Mouse (Mus musculus) E14TG2a.4 (cell line): Measurements from ENCODE around the gene Trappc5.

ENCODE experiments used
- H3K27me3 ChIP-seq: 2 replicates; pipeline ENCODE4 v1.6.1; 2014; ENCODE audit warnings: low read length, control low read depth; ENCODE audit not compliant: insufficient read depth
- H3K36me3 ChIP-seq: 2 replicates; pipeline ENCODE4 v1.6.1; 2014; ENCODE audit warnings: low read length, control low read depth; ENCODE audit not compliant: insufficient read depth
- H3K4me1 ChIP-seq: replicated peaks from 2 replicates; pipeline ENCODE4 v1.6.1; 2014; ENCODE audit warnings: low read depth, low read length, control low read depth
- H3K4me3 ChIP-seq: replicated peaks from 2 replicates; pipeline ENCODE4 v1.5.1; 2014; ENCODE audit warnings: mild to moderate bottlenecking, low read length
- H3K9me3 ChIP-seq: 2 replicates; pipeline ENCODE4 v1.6.1; 2014; ENCODE audit warnings: low read length, control low read depth
- CTCF ChIP-seq: conservative IDR thresholded peaks from 2 replicates; pipeline ENCODE4 v1.5.1; 2014; ENCODE audit warnings: low read length
- NANOG ChIP-seq: IDR thresholded peaks from 2 replicates; pipeline ENCODE4 v1.6.1; 2014; ENCODE audit warnings: borderline replicate concordance, low read length, mixed read lengths
- POU5F1 ChIP-seq: IDR thresholded peaks from 2 replicates; pipeline ENCODE4 v1.6.1; 2014; ENCODE audit warnings: low read length, borderline replicate concordance

The Trappc5 gene

DNA sequence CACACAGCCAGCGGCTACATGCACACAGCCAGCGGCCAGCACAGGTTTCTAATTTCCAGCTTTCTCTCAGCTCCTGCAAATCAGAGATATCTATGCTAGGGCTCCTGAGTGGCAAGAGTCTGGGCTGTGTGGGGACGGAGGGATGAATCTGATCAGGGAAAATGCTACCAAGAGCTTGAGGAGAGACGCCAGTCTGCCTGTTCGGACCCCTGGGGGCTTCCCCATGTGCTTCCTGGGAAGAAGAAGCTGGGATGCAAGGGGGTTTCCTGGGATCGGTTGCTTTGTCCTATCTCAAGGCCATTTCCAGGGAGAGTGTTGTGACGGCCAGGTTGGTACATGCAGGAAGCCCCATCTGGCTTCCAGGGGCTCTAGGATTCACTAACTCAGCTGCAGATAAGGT is 31.5 kb downstream of the Trappc5 start:
- Histone ChIP-seq H3K4me1 (no peaks in the 10 kb centered on the region), H3K36me3 (no peaks in the 10 kb centered on the region), H3K27me3 (no peaks in the 10 kb centered on the region), H3K9me3 (peaks cover 12% of the 10 kb centered on the region), H3K4me3 (no peak overlapping the region)
- TF ChIP-seq NANOG (no peak), CTCF (no peak), POU5F1 (no peak)

- Histone ChIP-seq H3K9me3 (no peaks in the 10 kb centered on the region; the same call in 1 of the 2 replicates), H3K4me1 (no peaks in the 10 kb centered on the region), H3K27me3 (no peaks in the 10 kb centered on the region), H3K36me3 (no peaks in the 10 kb centered on the region), H3K4me3 (no peak overlapping the region)
- TF ChIP-seq NANOG (no peak), POU5F1 (no peak), CTCF (no peak)
Measured at GRCm38 (mm10) chr8:3710312-3710711, 34.2 kb downstream of the Trappc5 start.

DNA sequence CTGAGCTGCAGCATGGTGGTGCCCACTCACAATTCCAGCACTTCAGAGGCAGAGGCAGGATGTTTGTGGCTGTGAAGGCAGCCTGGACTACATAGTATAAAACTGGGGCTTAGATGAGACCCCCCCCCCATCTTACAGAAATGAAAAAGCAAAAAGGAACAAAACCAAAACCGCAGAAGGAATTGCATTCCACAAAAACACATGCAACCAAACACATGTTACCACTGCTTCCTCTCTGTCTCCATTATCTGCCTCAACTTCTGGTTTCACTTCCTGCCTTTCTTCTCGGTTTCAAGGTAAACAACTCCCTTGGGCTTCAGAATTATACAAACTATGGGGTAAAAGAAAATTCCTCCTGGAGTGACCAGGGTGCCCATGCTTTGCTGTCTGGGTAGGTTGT is 35.5 kb downstream of the Trappc5 start:
- no peaks in the 10 kb centered on the region for H3K36me3 ChIP-seq
- TF ChIP-seq CTCF: no peak
- TF ChIP-seq NANOG: no peak
- TF ChIP-seq POU5F1: no peak

GRCm38 (mm10) chr8:3717321-3717954 is 41.3 kb downstream of the Trappc5 start:
- Histone ChIP-seq H3K4me3 (no peak overlapping the region), H3K9me3 (no peaks in the 10 kb centered on the region), H3K36me3 (no peaks in the 10 kb centered on the region), H3K27me3 (no peaks in the 10 kb centered on the region; the same call in 1 of the 2 replicates), H3K4me1 (no peaks in the 10 kb centered on the region; the same call in 1 of the 2 replicates)
- TF ChIP-seq POU5F1 (no peak), NANOG (no peak), CTCF (no peak)

More for the DNA sequence above, 35.5 kb downstream of the Trappc5 start:
- Histone ChIP-seq H3K9me3 (no peaks in the 10 kb centered on the region; the same call in 1 of the 2 replicates), H3K4me1 (no peaks in the 10 kb centered on the region), H3K27me3 (no peaks in the 10 kb centered on the region), H3K4me3 (no peak overlapping the region)

GRCm38 (mm10) chr8:3718559-3718958 is 42.5 kb downstream of the Trappc5 start:
- Histone ChIP-seq H3K9me3 (no peaks in the 10 kb centered on the region), H3K27me3 (no peaks in the 10 kb centered on the region; the same call in 1 of the 2 replicates), H3K4me3 (no peak overlapping the region), H3K4me1 (no peaks in the 10 kb centered on the region; the same call in 1 of the 2 replicates), H3K36me3 (no peaks in the 10 kb centered on the region)
- TF ChIP-seq NANOG: no peak
- TF ChIP-seq POU5F1: no peak
- TF ChIP-seq CTCF: peak; percentile 99

- H3K27me3 ChIP-seq: no peaks in the 10 kb centered on the region; the same call in 1 of the 2 replicates
- H3K9me3 ChIP-seq: no peaks in the 10 kb centered on the region
- TF ChIP-seq CTCF: no peak
- no peak for TF ChIP-seq POU5F1
- no peak for TF ChIP-seq NANOG
- H3K4me1 ChIP-seq: no peaks in the 10 kb centered on the region; the same call in 1 of the 2 replicates
- no peak within 1 kb of the TSS for H3K4me3 ChIP-seq
- H3K36me3 ChIP-seq: no peaks in the 10 kb centered on the region
Measured at GRCm38 (mm10) chr8:3720551-3720950, 44.5 kb downstream of the Trappc5 start, which contains the start of gene Clec4g. TSS of gene Clec4g (minus strand) at chr8:3720651.

DNA sequence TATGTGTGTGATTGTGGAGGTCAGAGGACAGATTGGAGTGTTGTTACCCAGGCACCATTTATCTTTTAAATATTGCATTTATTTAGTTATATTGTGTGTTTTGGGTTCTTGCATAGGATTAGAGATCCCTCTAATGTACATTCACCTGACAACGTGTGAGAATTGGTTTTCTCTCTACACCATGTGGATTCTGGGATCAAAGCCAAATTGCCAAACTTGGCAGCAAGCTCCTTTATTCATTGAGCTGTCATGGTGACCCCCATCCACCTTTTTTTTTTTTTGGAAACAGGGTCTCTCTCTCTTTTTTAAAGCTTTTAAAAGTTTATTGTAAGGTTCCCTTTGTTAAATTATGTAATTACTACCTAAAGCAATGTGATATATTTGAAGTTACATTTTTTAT is 44.9 kb downstream of the Trappc5 start:
- Histone ChIP-seq H3K4me1 (no peaks in the 10 kb centered on the region; the same call in 1 of the 2 replicates), H3K27me3 (no peaks in the 10 kb centered on the region; the same call in 1 of the 2 replicates), H3K9me3 (no peaks in the 10 kb centered on the region), H3K4me3 (no peak overlapping the region), H3K36me3 (no peaks in the 10 kb centered on the region)
- TF ChIP-seq POU5F1: no peak
- TF ChIP-seq CTCF: no peak
- no peak for TF ChIP-seq NANOG
